ENCODE assay signal across 13 mouse cellular contexts in the genomic region with DNA sequence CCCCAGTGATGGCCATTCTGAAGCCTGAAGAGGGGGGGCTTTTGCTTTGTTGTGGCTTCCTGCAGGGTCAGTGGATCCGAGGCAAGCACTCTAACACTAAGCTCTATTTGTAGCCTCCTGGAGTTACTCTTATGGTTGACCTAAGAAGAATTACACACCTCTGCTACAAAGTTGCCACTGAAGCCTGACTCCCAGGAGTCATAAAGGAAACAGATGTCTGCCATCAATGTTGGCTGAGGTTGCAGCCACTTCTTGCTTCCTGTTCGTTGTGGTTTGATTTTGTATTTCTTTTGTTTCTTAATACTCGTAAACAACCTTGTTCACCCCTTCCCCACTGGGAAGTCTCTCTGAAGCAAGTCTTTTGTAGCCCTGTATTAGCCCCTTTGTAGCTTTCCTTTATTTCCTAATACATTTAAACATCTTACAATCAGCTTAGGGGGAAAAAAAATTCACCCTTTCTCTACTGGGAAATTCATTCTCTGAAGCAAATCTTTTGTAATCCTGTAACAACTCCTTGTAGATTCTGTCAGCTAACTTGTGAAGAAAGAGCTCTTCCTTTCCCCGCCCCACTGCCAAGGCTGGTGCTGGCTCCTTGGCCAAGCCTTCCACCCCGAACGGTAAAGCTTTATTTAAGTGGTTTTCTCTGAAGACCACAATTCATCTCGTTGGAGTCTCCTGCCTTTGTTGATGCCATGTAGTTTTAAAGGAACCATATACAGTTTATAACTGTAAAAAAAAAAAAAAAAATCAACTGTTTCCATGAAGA. TPM values are rescaled to one million over a fixed set of nuclear protein-coding genes. Genes with fewer than 3 reads are reported as not detected.
A peak's percentile ranks its signal among the peaks of the same experiment; 100 is the strongest.
DNase-seq lines count a peak whose midpoint lies in the region.
"Had no signal": no experiment of that assay in that cellular context is flagged by ENCODE, and none has a peak within 500 bp of the region (broad histone marks: within the 10 kb centered on the region; RNA-seq: fewer than 3 reads in every experiment).

No protein-coding gene starts in this region.

- peak; percentile 12 to 18 for DNase-seq in heart, postnatal 10 days
- no peak for DNase-seq in heart, postnatal 36 days
- DNase-seq in B cell, adult 2 months, result peak; percentile 52 to 60
- DNase-seq in adipocyte (ENCODE audit: low spot score), result peak; percentile 26
- DNase-seq in naive thymus-derived CD4-positive, alpha-beta T cell, adult 2 months (ENCODE audit: low read depth), result peak; percentile 65
- no peak for DNase-seq in left cerebral cortex, postnatal 14 days (ENCODE audit: low spot score in 2 of 2)
- DNase-seq in lung, postnatal 25 days (ENCODE audit: low spot score), result no peak
- no peak for DNase-seq in right cerebral cortex, postnatal 25 days
- DNase-seq: adrenal gland, postnatal 25 days; kidney, adult 8-10 months; lung, adult 2 months had no signal

- intact Hi-C loops in heart, postnatal 10 days (cut with DNase I), result no loop called here
- intact Hi-C loops in heart, postnatal 36 days (cut with DNase I), result no loop called here
- intact Hi-C loops in left cerebral cortex, postnatal 14 days (cut with DNase I), result no loop called here

RNA-seq across cellular contexts. Expression of a gene that starts 2.2 kb away (rescaled TPM):
- not detected for total RNA-seq in heart, postnatal 10 days (2021)
- not detected for total RNA-seq in heart, postnatal 36 days (2021)
- under 1 TPM in 1 of 2 experiments, not detected in 1; 0.42 TPM for total RNA-seq in left cerebral cortex, postnatal 14 days (2021)
- total RNA-seq: adrenal gland, postnatal 25 days; layer of hippocampus, postnatal 14 days; megakaryocyte-erythroid progenitor cell, adult 5-6 weeks had no signal

RNA-seq across cellular contexts. Expression of a gene that starts 23.9 kb away (rescaled TPM):
- total RNA-seq in heart, postnatal 10 days (2021), result 1 to 10 TPM; 4.9 to 6.9 TPM
- 1 to 10 TPM; 2.7 to 5.4 TPM for total RNA-seq in heart, postnatal 36 days (2021)
- 10 to 100 TPM; 17.6 to 20.2 TPM for total RNA-seq in left cerebral cortex, postnatal 14 days (2021)

Comparison
In these comparisons a context has a peak if more than half of its experiments do, and no peak if none do; other contexts are left out.
1. DNase-seq: peak in heart, postnatal 10 days (2 of 2), B cell, adult 2 months (2 of 2), adipocyte (single experiment) and naive thymus-derived CD4-positive, alpha-beta T cell, adult 2 months (single experiment); none in heart, postnatal 36 days (0 of 2), left cerebral cortex, postnatal 14 days (0 of 2), lung, postnatal 25 days (single experiment) and right cerebral cortex, postnatal 25 days (single experiment).